Mouse (Mus musculus) olfactory bulb, adult 2 months (tissue): ENCODE measurements around the gene Fcho2.

Experiments
- CTCF ChIP-seq: fragments of 200-500 bp; IDR thresholded peaks from 2 replicates; pipeline ENCODE4 v1.5.1; 2012; ENCODE audit warnings: low read depth, mild to moderate bottlenecking, low read length, moderate library complexity; ENCODE audit not compliant: insufficient read depth
- POLR2A ChIP-seq: fragments of 200-500 bp; IDR thresholded peaks from 2 replicates; pipeline ENCODE4 v1.6.1; 2012; ENCODE audit warnings: mild to moderate bottlenecking, low read depth, low read length, moderate library complexity; ENCODE audit not compliant: insufficient read depth

- TF ChIP-seq CTCF (no peak), POLR2A (no peak)
Observed at GRCm38 (mm10) chr13:98679230-98679629, 136.0 kb downstream of the Fcho2 start.
